Mouse (Mus musculus): ENCODE results near the gene Erp29. TPM values are rescaled to one million over a fixed set of nuclear protein-coding genes. Genes with fewer than 3 reads are reported as not detected.

Erp29 gene
- polyA plus RNA-seq, 1 experiment, result 277 TPM

DNA sequence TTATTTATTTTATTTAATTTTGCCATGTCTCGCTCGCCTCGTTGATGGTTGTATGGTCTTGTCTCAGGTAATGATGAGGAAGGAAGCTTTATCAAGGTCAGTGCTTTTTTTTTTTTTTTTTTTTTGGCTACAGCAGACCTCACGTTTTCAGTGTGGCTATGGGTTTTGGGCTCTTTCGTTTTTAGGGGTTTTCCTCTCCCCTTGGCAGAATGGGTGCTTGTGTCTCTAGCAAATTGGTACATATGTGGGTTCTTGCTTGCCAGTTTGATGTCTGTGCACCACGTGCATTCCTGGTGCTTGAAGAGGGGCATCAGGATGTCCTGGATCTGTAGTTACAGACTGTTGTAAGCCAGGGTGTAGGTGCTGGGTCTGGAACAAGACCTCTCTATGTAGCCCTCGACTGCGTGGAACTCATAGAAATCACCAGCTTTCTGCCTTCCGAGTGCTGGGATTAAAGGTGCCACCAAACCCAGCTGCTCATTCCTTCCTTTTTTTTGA, 53.3 kb downstream of the Erp29 start:
- H3K4me3 ChIP-seq (ENCODE audit: insufficient read depth, low read depth, low read length), result peak overlapping the region; percentile 4; the same call in 1 of the 2 replicates
- H3K4me1 ChIP-seq (ENCODE audit: control insufficient read depth, insufficient read depth, low read length), result peaks cover 14% of the 10 kb centered on the region
- 35% methylated on average over 9 of the region's 9 CpGs for WGBS
- TF ChIP-seq CTCF (IDR thresholded peaks at IDR 0.05; ENCODE audit: insufficient read depth, low read depth, low read length), result no peak
- TF ChIP-seq POLR2A (IDR thresholded peaks at IDR 0.05; ENCODE audit: insufficient read depth, low read depth, low read length), result no peak
- no peak overlapping the region for H3K27ac ChIP-seq (ENCODE audit: insufficient read depth, low read depth, low read length)

DNA sequence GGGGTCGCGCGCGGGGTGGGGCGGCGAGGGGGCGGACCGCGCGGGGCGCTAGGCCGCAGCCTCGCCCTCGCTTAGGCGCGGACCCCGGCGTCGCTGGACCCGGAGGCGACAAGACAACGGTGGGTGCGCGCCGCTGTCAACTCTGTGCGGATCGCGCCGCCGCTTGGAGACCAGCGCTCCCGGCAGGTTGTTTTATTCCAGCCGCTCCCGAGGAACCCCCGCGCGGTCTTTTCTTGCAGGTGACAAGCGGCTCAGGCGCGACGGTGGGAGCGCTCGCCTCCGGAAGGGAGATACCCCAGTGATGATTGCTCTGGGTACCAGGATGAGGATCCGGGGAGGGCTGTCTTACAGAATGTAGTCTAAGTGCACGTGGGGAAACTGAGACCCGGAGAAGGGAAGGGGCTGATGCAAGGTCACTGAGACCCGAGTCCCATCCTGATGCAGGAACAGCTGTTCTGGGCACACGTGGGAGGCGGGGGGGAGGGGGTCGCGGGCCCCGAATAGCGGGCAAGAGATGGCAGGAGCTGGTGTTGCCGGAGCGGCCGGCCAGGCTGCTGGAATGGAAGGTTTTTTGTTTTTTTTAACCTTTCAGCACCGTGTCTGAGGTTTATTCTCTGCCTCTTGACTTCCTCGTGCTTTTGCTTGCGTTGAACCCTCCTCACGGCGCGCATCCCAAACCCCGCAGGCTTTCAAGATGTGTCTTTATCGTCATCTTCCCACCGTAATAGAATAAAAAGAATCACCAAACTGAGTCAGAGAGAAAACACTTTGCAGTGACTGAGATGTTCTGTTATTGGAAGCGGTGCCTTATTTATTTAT, 54.0 kb downstream of the Erp29 start:
- WGBS, result under 1% methylated on average over 67 of the region's 67 CpGs
- Histone ChIP-seq H3K27ac (ENCODE audit: insufficient read depth, low read depth, low read length) (no peak overlapping the region), H3K4me3 (ENCODE audit: insufficient read depth, low read depth, low read length) (peak overlapping the region; percentile 72), H3K4me1 (ENCODE audit: control insufficient read depth, insufficient read depth, low read length) (peaks cover 11% of the 10 kb centered on the region)
- TF ChIP-seq POLR2A (IDR thresholded peaks at IDR 0.05; ENCODE audit: insufficient read depth, low read depth, low read length) (no peak), CTCF (IDR thresholded peaks at IDR 0.05; ENCODE audit: insufficient read depth, low read depth, low read length) (no peak)

DNA sequence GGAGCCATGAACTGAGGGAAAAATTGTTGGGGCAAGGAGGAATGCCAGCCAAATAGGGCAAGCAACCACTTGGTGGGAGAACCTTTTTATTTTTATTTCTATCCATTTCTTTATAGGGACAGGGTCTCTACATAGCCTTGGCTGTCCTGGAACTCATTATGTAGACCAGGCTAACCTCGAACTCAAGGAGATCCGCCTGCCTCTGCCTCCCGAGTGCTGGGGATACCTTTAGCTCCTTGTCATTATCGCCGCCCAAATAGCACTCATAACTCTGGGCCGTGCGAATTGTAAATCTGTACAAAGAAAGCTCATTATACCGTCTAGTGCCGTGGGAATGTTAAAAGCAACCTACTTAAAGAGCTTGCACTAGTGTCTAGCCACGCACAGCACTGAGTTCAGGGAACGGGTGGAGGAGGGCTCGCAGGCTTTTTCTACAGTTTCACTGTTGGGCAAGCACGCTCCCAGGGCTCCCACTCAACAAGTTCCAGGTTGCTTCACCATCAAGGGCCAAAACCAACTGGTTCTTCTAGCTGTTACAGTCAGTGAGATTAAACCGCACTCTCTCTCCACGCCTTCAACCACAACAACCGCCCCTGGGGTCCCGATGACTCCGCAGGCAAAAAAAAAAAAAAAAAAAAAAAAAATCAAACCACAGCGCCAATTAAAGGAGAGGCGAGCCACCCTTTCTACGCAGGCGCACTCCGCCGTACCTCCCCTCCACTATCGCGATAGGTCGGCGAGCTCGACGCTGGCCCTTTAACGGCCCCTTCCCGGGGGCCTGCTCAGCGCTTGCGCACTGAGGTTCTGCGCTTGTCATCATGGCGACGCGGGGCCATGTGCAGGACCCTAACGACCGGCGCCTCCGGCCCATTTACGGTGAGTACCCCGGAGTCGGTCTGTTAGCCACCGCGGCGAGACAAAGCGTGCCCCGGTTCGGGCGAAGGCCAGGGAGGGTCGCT, 54.8 kb downstream of the Erp29 start, which contains the start of gene Naa25:
Gene Naa25, plus strand, starts transcription at position 750 of the 959 bp plus-strand sequence.
- TF ChIP-seq POLR2A (IDR thresholded peaks at IDR 0.05; ENCODE audit: insufficient read depth, low read depth, low read length), result no peak; the same call in 1 of the 2 replicates
- H3K4me3 ChIP-seq (ENCODE audit: insufficient read depth, low read depth, low read length), result peak within 1 kb of the TSS; percentile 72
- peaks cover 9% of the 10 kb centered on the region for H3K4me1 ChIP-seq (ENCODE audit: control insufficient read depth, insufficient read depth, low read length)
- H3K27ac ChIP-seq (ENCODE audit: insufficient read depth, low read depth, low read length), result peak within 1 kb of the TSS; percentile 25
- 7% methylated on average over 53 of the region's 53 CpGs for WGBS

DNA sequence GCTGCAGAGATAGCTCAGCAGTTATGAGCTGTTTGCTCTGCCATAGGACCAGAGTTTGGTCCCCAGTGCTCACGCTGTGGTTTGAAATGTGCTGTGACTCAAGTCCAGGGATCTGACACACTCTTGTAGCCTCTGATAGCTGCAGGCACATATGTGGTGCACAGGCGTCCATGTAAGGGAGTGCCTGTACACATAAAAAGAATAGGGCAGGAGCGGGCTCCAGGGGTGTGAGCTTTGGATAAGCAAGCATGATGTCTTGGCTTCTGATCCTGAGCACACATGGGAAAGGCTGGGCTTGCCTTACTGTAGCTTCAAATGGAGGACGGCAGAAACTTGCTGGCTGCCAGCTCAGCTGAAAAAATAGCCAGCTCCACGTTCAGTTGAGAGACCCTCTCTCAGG, 56.7 kb downstream of the Erp29 start:
- peaks cover 9% of the 10 kb centered on the region for H3K4me1 ChIP-seq (ENCODE audit: control insufficient read depth, insufficient read depth, low read length)
- WGBS, result 80% methylated on average over 5 of the region's 5 CpGs

DNA sequence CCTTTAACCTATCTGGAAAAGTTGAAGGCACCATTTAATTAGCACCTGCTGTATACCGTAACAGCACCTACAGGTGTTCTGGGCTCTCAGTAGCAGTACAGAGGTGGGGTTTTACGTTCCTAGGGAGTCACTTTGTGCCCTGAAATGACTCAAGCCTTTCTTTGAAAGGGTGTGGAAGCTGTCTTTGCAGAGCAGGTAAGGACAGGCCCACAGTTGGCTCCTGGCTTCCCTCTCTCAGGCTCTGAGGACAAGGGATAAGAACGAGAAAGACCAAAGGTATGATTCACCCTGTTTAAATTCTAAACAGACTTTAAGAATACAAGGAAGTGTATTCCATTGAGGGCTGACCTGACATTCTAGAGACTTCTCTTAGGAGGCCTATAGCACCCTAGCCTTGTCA, 58.9 kb downstream of the Erp29 start:
- WGBS, result 75% methylated on average over 3 of the region's 3 CpGs
- no peak overlapping the region for H3K27ac ChIP-seq (ENCODE audit: insufficient read depth, low read depth, low read length)
- peaks cover 5% of the 10 kb centered on the region for H3K4me1 ChIP-seq (ENCODE audit: control insufficient read depth, insufficient read depth, low read length)
- TF ChIP-seq POLR2A (IDR thresholded peaks at IDR 0.05; ENCODE audit: insufficient read depth, low read depth, low read length), result no peak
- no peak for TF ChIP-seq CTCF (IDR thresholded peaks at IDR 0.05; ENCODE audit: insufficient read depth, low read depth, low read length)
- H3K4me3 ChIP-seq (ENCODE audit: insufficient read depth, low read depth, low read length), result no peak overlapping the region

More for the DNA sequence above, 56.7 kb downstream of the Erp29 start:
- Histone ChIP-seq H3K4me3 (ENCODE audit: insufficient read depth, low read depth, low read length) (no peak overlapping the region), H3K27ac (ENCODE audit: insufficient read depth, low read depth, low read length) (no peak overlapping the region)
- TF ChIP-seq POLR2A (IDR thresholded peaks at IDR 0.05; ENCODE audit: insufficient read depth, low read depth, low read length) (no peak), CTCF (IDR thresholded peaks at IDR 0.05; ENCODE audit: insufficient read depth, low read depth, low read length) (no peak)

DNA sequence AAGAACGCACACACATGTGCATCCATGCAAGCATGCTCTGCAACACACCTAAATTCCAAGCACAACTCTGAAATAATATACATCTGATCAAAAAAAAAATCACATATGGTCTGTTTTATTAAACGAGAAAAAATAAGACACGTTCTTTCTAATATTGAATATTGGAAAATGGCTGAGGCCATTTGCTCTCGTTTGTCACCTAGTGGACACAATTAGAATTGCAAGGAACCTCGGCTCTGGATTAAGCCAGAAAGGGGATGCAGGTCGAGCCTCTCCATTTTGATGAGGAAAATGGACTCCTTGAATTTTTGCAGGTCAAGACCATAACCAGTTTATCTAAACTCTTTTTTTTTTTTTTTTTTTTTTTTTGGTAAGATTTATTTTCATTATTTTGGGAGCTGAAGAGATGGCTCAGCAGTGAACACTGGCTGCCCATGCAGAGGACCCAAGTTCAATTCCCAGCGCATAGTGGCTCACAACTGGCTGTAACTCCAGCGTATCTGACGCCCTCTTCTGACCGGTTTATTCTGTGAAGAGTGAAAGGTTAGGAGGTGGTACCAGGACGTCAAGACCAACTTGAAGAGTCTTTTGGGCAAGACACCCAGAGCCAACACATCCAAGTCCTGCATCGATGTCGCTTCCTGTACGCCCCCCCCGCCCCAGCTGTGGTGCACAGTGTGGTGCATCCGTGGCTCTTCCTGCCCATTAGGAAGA, 59.5 kb downstream of the Erp29 start:
- no peak overlapping the region for H3K27ac ChIP-seq (ENCODE audit: insufficient read depth, low read depth, low read length)
- H3K4me1 ChIP-seq (ENCODE audit: control insufficient read depth, insufficient read depth, low read length), result peaks cover 5% of the 10 kb centered on the region
- TF ChIP-seq POLR2A (IDR thresholded peaks at IDR 0.05; ENCODE audit: insufficient read depth, low read depth, low read length), result no peak
- TF ChIP-seq CTCF (IDR thresholded peaks at IDR 0.05; ENCODE audit: insufficient read depth, low read depth, low read length), result no peak
- no peak overlapping the region for H3K4me3 ChIP-seq (ENCODE audit: insufficient read depth, low read depth, low read length)
- WGBS, result 51% methylated on average over 16 of the region's 16 CpGs

DNA sequence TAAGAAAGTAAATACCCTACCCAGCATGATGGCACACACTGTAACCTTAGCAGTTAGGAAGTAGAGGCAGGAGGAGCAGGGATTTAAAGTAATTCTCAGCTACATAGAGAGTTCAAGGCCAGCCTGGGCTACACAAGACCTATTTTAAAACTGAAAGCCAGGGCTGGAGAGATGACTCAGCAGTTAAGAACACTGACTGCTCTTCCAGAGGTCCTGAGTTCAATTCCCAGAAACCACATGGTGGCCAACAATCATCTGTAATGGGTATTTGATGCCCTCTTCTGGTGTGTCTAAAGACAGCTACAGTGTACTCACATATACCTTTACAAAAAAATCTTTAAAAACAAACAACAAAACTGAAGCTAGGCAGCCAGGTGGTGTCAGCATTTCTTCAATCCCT, 62.6 kb downstream of the Erp29 start:
- H3K27ac ChIP-seq (ENCODE audit: insufficient read depth, low read depth, low read length), result no peak overlapping the region
- TF ChIP-seq CTCF (IDR thresholded peaks at IDR 0.05; ENCODE audit: insufficient read depth, low read depth, low read length) (no peak), POLR2A (IDR thresholded peaks at IDR 0.05; ENCODE audit: insufficient read depth, low read depth, low read length) (no peak)
- no peak overlapping the region for H3K4me3 ChIP-seq (ENCODE audit: insufficient read depth, low read depth, low read length)
- peaks cover 13% of the 10 kb centered on the region for H3K4me1 ChIP-seq (ENCODE audit: control insufficient read depth, insufficient read depth, low read length)

DNA sequence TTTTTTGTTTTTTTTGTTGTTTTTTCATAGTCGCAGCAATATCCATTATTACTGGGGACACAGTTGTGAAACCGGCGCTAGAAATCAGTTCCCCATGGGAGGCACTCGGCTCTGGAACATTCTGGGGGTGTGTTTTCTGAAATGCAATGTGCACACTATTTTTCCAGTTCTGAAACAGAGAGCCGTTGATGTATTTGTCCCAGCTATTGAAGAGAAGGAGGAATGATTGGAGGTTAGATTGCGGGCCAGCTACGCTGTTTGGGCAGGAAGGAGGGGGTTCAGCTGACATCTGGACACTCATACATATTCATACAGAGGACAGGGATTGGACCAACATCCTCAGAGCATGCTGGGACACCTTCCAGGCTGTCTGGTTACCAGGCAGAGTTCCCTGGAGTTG, 63.2 kb downstream of the Erp29 start:
- WGBS, result 37% methylated on average over 7 of the region's 7 CpGs
- H3K4me3 ChIP-seq (ENCODE audit: insufficient read depth, low read depth, low read length), result no peak overlapping the region
- TF ChIP-seq CTCF (IDR thresholded peaks at IDR 0.05; ENCODE audit: insufficient read depth, low read depth, low read length) (no peak), POLR2A (IDR thresholded peaks at IDR 0.05; ENCODE audit: insufficient read depth, low read depth, low read length) (no peak)
- H3K4me1 ChIP-seq (ENCODE audit: control insufficient read depth, insufficient read depth, low read length), result peaks cover 13% of the 10 kb centered on the region
- H3K27ac ChIP-seq (ENCODE audit: insufficient read depth, low read depth, low read length), result no peak overlapping the region

All from olfactory bulb, adult 2 months (tissue).